Mouse (Mus musculus): ENCODE measurements around the gene Evi2a. TPM values are rescaled to one million over a fixed set of nuclear protein-coding genes. Genes with fewer than 3 reads are reported as not detected.
A peak's percentile ranks its signal among the peaks of the same experiment; 100 is the strongest.

The Evi2a gene
- total and polyA plus RNA-seq, 2 experiments from 2014 or later: 3.0 to 4.5 TPM

- Histone ChIP-seq H3K27me3 (ENCODE audit: insufficient read depth, low read length) (no peaks in the 10 kb centered on the region), H3K4me2 (ENCODE audit: low read depth, low read length) (no peak overlapping the region), H3K9me3 (ENCODE audit: low read length) (no peaks in the 10 kb centered on the region), H3K4me1 (ENCODE audit: insufficient read depth, low read length) (no peaks in the 10 kb centered on the region), H3K27ac (no peak overlapping the region), H3K4me3 (ENCODE audit: low read length) (no peak overlapping the region), H3K9ac (replicated peaks; ENCODE audit: low read length) (no peak overlapping the region), H3K36me3 (ENCODE audit: insufficient read depth, low read length) (peaks cover 52% of the 10 kb centered on the region)
- ATAC-seq: no peak
- TF ChIP-seq CTCF (IDR thresholded peaks at IDR 0.05; ENCODE audit: low read depth): 0 out of 2 replicates have a peak, but pooled peaks have one; percentile 15
- WGBS: 54% methylated on average over 1 of the region's 1 CpGs
- DNase-seq (ENCODE audit: low spot score): no peak
Observed at GRCm38 (mm10) chr11:79566947-79567346, 36.5 kb upstream of the Evi2a start.

- ATAC-seq: no peak
- H3K4me3 ChIP-seq (ENCODE audit: low read length): no peak overlapping the region
- no peak overlapping the region for H3K27ac ChIP-seq
- H3K36me3 ChIP-seq (ENCODE audit: insufficient read depth, low read length): peaks cover 54% of the 10 kb centered on the region
- H3K9me3 ChIP-seq (ENCODE audit: low read length): no peaks in the 10 kb centered on the region
- no peak overlapping the region for H3K9ac ChIP-seq (replicated peaks; ENCODE audit: low read length)
- 92% methylated on average over 7 of the region's 7 CpGs for WGBS
- no peak overlapping the region for H3K4me2 ChIP-seq (ENCODE audit: low read depth, low read length)
- no peaks in the 10 kb centered on the region for H3K27me3 ChIP-seq (ENCODE audit: insufficient read depth, low read length)
- H3K4me1 ChIP-seq (ENCODE audit: insufficient read depth, low read length): no peaks in the 10 kb centered on the region
- no peak for DNase-seq (ENCODE audit: low spot score)
- no peak for TF ChIP-seq CTCF (IDR thresholded peaks at IDR 0.05; ENCODE audit: low read depth)
Observed at GRCm38 (mm10) chr11:79563493-79563892, 33.1 kb upstream of the Evi2a start.

- H3K27ac ChIP-seq: no peak overlapping the region
- DNase-seq (ENCODE audit: low spot score) (no peak), ATAC-seq (no peak)
- no peaks in the 10 kb centered on the region for H3K4me1 ChIP-seq (ENCODE audit: insufficient read depth, low read length)
- no peaks in the 10 kb centered on the region for H3K9me3 ChIP-seq (ENCODE audit: low read length)
- H3K27me3 ChIP-seq (ENCODE audit: insufficient read depth, low read length): no peaks in the 10 kb centered on the region
- no peak for TF ChIP-seq CTCF (IDR thresholded peaks at IDR 0.05; ENCODE audit: low read depth)
- H3K4me2 ChIP-seq (ENCODE audit: low read depth, low read length): no peak overlapping the region
- H3K4me3 ChIP-seq (ENCODE audit: low read length): no peak overlapping the region
- H3K36me3 ChIP-seq (ENCODE audit: insufficient read depth, low read length): peaks cover 46% of the 10 kb centered on the region
- 94% methylated on average over 4 of the region's 4 CpGs for WGBS
- no peak overlapping the region for H3K9ac ChIP-seq (replicated peaks; ENCODE audit: low read length)
Observed at GRCm38 (mm10) chr11:79560536-79560935, 30.1 kb upstream of the Evi2a start.

- no peaks in the 10 kb centered on the region for H3K27me3 ChIP-seq (ENCODE audit: insufficient read depth, low read length)
- H3K4me2 ChIP-seq (ENCODE audit: low read depth, low read length): no peak overlapping the region
- no peaks in the 10 kb centered on the region for H3K4me1 ChIP-seq (ENCODE audit: insufficient read depth, low read length)
- no peak overlapping the region for H3K4me3 ChIP-seq (ENCODE audit: low read length)
- H3K36me3 ChIP-seq (ENCODE audit: insufficient read depth, low read length): peaks cover 47% of the 10 kb centered on the region
- no peak for ATAC-seq
- DNase-seq (ENCODE audit: low spot score): no peak
- WGBS: 100% methylated on average over 1 of the region's 1 CpGs
- H3K9ac ChIP-seq (replicated peaks; ENCODE audit: low read length): no peak overlapping the region
- H3K9me3 ChIP-seq (ENCODE audit: low read length): no peaks in the 10 kb centered on the region
- H3K27ac ChIP-seq: no peak overlapping the region
- TF ChIP-seq CTCF (IDR thresholded peaks at IDR 0.05; ENCODE audit: low read depth): no peak
Observed at GRCm38 (mm10) chr11:79552622-79553021, 22.2 kb upstream of the Evi2a start.

GRCm38 (mm10) chr11:79536293-79536692, 5.9 kb upstream of the Evi2a start:
- H3K4me3 ChIP-seq (ENCODE audit: low read length): no peak overlapping the region
- DNase-seq (ENCODE audit: low spot score): no peak
- H3K9me3 ChIP-seq (ENCODE audit: low read length): no peaks in the 10 kb centered on the region
- 93% methylated on average over 3 of the region's 3 CpGs for WGBS
- no peak overlapping the region for H3K4me2 ChIP-seq (ENCODE audit: low read depth, low read length)
- no peaks in the 10 kb centered on the region for H3K27me3 ChIP-seq (ENCODE audit: insufficient read depth, low read length)
- H3K4me1 ChIP-seq (ENCODE audit: insufficient read depth, low read length): no peaks in the 10 kb centered on the region
- peaks cover 16% of the 10 kb centered on the region for H3K36me3 ChIP-seq (ENCODE audit: insufficient read depth, low read length)
- no peak for TF ChIP-seq CTCF (IDR thresholded peaks at IDR 0.05; ENCODE audit: low read depth)
- no peak for ATAC-seq
- H3K27ac ChIP-seq: no peak overlapping the region
- no peak overlapping the region for H3K9ac ChIP-seq (replicated peaks; ENCODE audit: low read length)

- DNase-seq (ENCODE audit: low spot score): no peak
- H3K27me3 ChIP-seq (ENCODE audit: insufficient read depth, low read length): no peaks in the 10 kb centered on the region
- TF ChIP-seq CTCF (IDR thresholded peaks at IDR 0.05; ENCODE audit: low read depth): no peak
- no peak overlapping the region for H3K27ac ChIP-seq
- H3K4me2 ChIP-seq (ENCODE audit: low read depth, low read length): no peak overlapping the region
- H3K4me1 ChIP-seq (ENCODE audit: insufficient read depth, low read length): no peaks in the 10 kb centered on the region
- ATAC-seq: no peak
- H3K36me3 ChIP-seq (ENCODE audit: insufficient read depth, low read length): peaks cover 13% of the 10 kb centered on the region; the same call in 1 of the 2 replicates
- H3K9me3 ChIP-seq (ENCODE audit: low read length): no peaks in the 10 kb centered on the region
- no peak overlapping the region for H3K9ac ChIP-seq (replicated peaks; ENCODE audit: low read length)
- no peak overlapping the region for H3K4me3 ChIP-seq (ENCODE audit: low read length)
- 92% methylated on average over 4 of the region's 4 CpGs for WGBS
Observed at GRCm38 (mm10) chr11:79535554-79535953, 5.1 kb upstream of the Evi2a start.

- Histone ChIP-seq H3K27me3 (ENCODE audit: insufficient read depth, low read length) (no peaks in the 10 kb centered on the region), H3K36me3 (ENCODE audit: insufficient read depth, low read length) (peaks cover 13% of the 10 kb centered on the region; the same call in 1 of the 2 replicates), H3K9ac (replicated peaks; ENCODE audit: low read length) (no peak overlapping the region), H3K27ac (peak overlapping the region; percentile 45; the same call in 1 of the 2 replicates), H3K9me3 (ENCODE audit: low read length) (no peaks in the 10 kb centered on the region), H3K4me3 (ENCODE audit: low read length) (no peak overlapping the region), H3K4me1 (ENCODE audit: insufficient read depth, low read length) (no peaks in the 10 kb centered on the region), H3K4me2 (ENCODE audit: low read depth, low read length) (no peak overlapping the region)
- peak; percentile 58 for DNase-seq (ENCODE audit: low spot score)
- peak; percentile 38; the same call in 1 of the 2 replicates for ATAC-seq
- no peak for TF ChIP-seq CTCF (IDR thresholded peaks at IDR 0.05; ENCODE audit: low read depth)
- 57% methylated on average over 8 of the region's 8 CpGs for WGBS
Observed at GRCm38 (mm10) chr11:79533950-79534690, 3.7 kb upstream of the Evi2a start.

Data from hindbrain, postnatal 0 days (tissue).